Mouse (Mus musculus) kidney, postnatal 36 days (tissue): ENCODE results near the gene Srebf1.

ENCODE experiments used
- DNase-seq, 2 experiments: peaks; one replicate each; pipeline ENCODE4 v3.0.0; 2021 to 2022; ENCODE audit warnings: mixed read lengths in 2 of 2

Gene Srebf1

DNA sequence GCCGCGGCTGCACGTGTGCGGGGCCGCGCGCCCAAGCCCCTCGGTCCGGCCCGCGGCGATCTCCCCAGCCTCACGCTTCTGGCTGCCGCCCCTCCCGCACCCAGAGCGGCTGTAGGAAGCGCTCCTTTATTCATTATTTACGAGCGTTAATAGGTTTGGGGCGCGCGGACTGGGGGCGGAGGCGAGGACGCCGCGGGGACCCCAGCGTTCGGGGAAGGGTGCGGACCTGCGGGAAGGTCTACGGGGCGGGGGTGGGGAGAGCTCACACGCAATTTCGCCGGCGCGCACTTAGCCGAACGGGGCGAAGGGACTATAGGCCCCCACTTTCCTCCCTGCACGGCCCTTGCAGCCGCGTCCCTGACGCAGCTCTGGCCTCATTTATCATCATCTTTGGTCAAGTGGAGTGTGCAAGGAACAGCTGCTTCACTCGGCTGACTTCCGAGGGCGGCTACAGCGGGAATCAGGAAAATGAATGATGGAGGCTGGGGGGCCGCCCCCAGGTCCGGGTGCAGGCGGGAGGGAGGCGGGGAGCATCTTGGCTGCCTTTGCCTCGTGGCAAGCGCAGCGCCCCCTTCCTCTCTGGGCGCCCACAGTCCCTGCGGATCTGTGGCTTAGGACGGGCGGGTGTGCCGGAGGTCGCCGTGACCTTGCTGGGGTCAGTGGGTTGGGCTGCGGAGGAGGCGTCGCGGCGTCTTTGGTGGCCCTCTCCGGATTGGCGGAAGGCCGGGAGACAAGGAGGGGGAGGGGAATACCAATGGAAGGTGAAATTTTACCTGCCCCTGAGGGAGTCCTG lies 46.0 kb downstream of the Srebf1 start:
- peak; percentile 77 to 82 for DNase-seq

DNA sequence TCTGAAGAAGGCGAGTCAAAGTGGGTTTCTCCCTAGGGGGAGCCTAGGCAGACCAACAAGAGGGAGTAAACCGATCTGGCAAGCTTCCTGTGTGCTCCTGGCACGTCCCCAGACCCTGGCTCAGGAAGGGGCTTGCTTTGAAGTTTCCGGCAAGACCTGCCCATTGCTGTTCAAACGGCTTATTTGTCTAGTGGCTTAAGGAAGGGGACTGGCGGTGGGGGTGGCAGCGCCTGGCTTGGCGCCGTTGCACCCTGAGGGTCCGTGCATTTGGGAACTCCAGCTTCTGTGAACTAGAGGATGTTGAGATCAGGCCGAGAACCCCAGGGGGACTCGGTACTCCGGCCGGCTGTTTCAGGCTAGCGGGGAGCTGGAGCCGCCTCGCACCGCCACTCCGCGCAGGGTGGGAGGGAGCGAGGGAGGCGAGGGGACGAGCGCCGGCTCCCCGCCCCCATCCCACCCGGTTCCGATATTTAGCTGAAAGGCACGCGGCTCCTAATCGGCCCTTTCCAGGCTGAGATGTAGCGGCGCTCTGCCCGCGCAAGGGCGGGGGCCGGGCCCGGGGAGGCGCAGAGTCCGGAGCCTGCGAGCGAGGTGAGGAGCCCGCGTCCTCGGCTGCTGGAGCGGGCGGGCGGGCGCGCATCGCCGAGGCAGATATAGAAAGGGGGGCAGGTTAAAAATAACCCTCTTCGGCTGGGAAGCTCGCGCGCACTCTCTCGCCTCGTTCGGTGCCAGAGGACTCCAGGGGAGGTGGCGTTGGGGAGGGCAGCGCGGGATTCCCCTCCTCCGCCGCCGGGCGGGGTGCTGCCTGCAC lies 46.8 kb downstream of the Srebf1 start:
- DNase-seq = peak; percentile 67 to 70

DNA sequence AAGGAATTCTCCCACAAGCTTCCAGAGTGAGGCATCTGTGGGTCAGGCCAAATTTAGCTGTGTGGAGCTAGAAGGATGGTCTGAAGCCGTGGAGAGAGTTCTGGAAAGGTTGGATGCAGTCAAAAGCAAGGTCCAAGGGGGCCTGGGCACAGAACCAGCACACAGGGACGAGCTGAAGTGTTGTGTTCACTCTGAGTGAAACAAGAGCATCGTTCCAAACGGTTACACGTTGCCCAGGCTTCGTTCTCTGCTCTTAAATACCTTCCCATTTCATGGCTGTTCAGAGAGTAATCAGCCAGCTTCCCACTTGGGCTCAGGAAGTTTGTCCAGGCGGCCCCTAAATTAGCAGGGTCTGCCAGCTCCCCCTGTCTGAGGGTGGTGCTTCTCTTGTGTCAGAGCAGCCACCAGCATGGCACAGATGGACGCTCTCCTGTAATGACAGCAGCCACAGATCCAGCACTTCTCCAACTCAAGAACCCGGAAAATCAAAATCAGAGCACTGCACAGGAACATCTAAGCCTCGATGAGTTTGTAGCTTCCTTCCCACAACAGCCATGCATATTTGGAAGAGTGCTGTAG lies 48.7 kb downstream of the Srebf1 start:
- DNase-seq = no peak

DNA sequence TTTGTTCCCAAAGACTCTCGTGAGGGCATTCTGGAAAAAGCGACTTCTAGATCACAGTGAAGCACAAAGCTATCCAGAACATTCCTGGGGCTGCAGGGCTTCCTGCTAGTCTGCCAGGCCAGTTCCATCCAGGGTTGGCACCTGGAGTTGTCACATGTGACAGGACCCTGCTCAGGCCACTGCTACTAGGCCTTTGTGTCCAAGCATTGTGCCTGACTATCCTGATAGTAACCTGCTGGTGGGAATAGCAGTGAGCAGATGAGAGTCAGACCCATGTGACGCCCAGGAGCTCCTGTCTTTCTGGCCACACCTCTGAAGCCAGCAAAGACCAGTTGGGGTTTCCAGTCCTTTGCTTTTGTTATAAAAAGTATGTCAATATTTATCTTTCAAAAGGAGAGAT lies 50.3 kb downstream of the Srebf1 start:
- no peak for DNase-seq

DNA sequence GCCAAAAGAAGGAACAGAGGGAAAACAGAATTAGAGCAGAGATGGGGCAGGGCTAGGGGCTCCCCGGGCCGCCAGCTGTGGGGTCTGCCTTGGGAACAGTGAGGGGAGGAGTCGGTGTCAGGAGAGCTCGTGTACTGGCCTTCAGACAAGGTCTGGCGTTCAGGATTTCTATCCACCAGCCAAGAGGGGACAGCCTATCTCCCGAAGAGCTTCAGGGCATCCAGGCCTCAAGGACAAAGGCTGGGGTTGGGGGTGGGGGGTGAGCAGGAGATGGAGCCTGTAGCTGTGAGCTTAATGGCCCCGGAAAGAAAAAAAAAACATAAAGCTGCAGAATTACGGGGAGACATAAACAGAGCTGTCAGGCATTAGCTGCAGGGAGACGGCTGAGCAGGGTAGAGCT lies 53.6 kb downstream of the Srebf1 start:
- DNase-seq = no peak

DNA sequence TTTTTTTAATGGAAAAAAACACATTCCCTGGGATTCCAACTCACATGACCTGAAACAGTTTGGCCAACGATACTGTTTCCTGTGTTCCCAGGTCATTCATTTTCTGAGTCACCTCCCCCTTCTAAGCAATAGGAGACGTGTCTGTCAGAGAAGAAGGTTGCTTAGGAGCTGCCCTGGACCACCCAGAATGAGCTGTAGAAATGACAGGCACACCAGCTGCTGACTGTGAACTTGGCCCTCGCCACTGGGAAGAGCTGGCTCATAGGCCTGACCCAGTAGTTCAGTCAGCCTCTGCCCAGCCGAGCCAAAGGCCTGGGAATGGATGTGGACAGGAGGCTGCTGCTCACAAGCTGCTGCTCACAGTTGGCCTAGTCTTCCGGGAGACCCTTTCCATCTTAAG lies 57.3 kb downstream of the Srebf1 start:
- peak; percentile 55 to 56 for DNase-seq

DNA sequence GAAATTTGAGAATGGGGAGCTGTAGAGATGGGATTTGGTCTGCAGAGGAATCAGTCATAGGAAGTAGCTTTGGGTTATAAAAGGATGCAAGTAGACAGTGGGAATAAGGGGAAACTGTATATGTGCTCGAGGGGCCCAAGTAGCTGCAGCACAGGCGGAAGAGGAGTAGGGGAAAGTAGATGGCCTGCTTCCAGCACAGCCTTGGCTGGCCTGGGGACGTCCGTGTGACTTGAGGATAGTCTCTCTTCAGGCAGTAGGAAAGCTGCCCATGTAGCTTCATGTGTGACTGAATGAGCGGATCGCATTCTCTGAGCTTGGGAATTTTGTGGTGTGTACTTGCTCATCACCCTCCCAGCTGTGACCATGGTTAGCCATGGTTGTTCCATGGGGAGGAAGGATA lies 57.9 kb downstream of the Srebf1 start:
- DNase-seq = no peak

DNA sequence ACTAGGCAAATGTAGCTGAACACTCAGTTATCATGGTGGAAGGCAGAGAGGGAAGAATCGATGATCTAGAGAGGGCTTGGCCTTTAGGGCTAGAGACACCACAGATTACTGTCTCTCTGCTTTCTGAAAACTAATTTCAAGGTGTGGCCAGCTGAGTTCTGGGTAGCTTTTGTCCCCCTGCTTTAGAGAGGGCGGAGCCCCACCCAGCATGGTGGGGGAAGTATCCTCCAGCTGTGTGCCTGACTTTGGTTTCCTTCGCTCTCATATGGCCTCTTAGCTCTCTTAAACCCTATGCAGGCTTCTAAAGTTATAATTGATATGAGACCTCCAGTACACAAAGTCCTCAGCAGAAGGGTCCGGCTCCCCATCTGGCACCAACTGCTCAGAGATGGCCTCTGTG lies 59.0 kb downstream of the Srebf1 start:
- no peak for DNase-seq

DNA sequence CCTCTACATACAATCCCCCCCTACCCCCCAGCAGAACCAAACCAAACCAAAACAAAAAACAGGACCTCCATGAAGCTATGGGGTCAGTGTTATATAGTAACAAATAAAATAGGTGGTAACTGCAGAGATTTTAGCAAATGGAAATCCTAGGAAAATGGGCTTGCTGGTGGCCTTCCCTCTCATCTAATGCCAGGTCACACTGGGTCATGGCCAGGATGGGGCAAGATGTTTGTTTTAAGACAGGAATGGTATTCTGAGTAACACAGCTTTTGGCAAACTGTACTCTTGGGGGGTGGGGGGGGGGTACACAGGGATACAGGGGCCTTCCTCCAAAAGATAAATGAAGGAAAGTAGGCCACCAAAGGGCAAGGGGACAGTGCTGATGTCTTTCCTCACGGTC lies 59.8 kb downstream of the Srebf1 start:
- DNase-seq = no peak

DNA sequence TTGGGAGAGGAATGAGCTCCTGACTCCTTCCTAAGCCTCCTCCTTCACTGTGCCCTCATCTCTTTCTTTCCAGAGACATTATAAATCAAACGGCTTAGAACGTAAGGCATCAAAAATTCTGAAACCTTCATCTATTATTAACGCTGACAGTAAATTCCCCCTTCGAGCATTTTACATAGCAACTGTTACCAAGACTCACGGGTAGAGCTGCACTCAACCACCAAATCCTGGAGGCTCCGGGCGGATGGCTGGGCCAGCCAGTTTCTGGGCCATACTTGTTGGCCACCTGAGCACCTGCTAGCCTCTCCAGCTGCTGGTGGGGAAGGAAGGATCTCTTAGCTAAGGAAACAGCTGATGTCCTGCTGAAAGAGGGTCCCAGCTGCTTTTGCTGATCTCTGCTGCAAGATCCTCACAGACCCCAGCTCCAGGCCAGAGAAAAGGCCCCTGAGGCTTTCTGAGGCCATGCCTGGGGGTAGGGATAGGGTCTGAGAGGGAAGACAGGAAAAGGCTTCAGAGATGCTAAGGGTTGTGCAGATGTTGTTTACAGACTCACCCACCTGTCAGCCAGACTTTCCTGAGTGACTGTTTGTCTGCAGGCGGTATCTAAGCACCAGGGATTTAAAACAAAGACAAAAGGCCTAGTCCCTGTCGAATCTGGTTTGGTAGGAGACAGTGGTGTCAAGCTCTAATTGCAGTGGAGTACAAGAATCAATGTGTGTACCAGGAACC lies 61.1 kb downstream of the Srebf1 start:
- no peak for DNase-seq

DNA sequence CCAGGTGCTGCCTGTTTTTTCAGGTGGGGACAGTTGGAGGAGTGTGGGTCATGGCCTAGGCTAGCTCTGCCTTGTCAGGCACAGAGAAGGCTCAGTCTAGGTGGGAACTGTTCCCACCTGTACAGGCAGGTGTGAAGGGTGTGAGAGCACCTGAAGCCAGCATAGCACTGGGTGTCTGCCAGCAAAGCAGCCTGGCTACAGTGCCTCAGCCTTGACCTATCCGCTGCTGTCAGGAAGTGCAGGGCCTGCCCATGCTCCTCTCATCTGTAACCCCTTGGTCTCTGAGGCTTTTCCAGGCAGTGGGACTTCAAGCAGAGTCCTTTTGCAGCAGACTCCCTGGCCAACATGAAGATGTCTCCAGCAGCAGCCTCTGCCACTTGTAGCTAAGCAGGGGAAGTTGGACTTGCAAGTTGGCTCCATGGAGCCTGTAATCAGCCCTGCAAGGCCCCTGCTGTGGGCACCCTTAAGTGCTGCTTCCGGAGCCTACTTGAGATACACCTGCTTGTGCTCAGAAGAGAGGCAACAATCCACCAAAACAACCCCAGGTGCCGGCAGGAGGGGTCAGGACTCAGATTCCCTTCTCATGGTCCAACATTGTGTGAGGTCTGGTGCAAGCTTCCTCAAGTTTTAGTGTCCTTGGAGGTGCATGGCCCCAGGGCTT lies 61.8 kb downstream of the Srebf1 start:
- DNase-seq = no peak

DNA sequence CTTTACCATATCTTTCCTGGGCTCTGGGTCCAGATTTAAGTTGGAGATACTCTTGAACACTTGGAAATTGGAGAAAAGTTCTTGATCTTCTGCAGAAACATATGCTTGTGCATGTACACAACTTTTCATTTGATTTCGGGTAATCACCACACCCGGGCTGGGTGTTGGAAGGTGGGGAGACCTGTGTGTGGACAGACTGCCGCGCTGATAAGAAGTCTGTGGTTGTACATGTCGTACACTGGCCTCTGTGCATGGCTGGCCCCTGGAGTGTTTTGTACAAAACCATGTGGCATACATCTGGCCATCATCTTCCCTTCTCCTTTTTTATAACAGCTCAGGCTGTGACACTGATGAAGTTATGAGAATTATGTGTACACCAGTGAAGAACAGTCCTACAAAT lies 62.4 kb downstream of the Srebf1 start:
- no peak for DNase-seq

DNA sequence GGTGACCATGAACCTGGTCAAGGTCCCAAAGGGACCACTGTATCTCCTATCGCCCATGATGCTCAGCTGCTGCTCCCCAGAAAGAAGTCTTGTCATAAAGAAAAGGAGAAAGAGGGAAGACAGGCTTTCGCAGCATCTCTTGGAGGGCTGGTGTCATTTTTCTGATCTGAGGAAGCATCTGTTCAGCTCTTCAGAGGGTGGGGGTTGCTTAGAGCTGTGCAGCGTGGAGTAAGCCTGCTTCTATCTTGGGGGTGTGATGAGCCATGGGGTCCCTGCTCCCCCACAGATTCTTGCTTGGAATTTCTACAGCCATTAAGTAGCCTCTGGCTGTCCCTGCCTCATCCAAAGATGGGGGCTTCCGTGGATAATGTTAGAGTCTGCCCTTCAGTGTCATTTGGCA lies 64.1 kb downstream of the Srebf1 start:
- no peak for DNase-seq

DNA sequence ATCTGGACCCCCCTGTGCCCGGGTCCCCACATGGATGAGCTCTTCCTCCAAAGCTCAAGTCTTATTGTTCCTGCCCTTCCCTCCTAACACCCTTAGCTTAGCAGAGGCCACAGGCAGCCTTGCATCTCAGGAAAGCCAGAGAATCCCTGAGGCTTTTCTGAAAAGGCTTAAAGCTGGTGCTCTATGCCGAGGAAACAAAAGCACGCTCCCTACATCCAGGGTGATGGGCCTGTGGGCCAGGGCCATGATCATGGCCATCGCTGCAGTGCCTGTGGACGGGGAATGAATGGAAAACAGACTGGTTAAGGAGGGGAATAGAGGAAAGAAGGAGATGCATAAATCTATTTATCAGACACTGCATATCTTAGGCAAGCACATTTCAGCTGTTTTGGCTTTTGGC lies 66.7 kb downstream of the Srebf1 start:
- no peak for DNase-seq

DNA sequence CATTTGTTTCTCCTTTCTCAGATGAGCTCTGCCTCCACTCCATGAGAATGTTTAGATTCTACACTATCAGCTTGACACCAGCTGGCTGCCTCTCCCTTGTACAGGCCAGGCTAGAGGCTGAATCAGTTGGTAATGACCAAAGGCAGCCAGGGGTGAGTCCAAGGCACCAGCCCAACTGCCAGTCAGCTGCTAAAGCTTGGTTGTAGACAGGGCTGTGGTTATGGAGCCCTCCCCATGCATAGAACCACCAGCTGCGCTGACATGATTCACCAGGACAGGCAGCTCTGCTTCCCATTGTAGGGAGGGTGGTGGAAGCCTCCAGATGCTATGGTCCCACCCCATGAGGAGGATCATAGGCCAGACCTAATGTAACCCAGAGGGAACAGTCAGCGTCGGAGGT lies 68.4 kb downstream of the Srebf1 start:
- no peak for DNase-seq

DNA sequence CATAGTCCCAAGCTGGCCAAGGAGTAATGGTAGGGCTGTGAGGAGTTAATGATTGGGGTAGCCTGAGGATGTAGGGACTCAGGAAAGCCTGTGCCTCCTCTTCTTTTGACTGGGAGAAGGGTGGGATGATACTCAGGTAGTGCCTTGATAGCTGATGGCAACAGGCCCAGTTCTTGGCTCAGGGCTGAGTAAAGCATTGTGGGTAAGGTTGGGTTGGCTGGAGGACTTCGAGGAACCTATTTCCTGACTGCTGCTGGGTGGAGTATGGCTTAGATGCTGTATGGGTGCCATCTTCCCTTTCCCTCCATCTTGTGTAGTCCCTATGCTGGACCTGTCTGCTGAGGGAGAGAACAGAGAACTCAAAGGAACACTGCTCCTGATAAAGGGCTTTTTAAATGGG lies 70.0 kb downstream of the Srebf1 start:
- DNase-seq = no peak

DNA sequence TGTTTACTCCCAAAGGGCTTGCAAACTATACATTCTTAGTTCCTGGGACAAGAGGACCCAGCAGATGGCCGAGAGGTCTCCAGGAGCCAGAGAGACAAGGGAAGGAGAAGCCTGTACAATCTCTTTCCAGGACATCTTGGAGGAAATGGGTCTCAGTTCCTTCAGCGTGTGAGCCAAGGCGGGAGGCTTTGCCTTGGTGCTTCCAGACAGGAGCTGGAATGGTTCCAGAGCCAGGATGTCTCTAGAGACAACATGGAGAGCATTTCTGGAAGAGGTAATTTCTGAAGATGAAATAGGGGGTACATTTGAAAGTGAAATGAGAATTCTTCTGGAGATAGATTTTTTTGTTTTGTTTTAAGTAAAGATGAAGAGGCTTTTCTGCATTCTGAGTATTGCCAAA lies 71.7 kb downstream of the Srebf1 start:
- DNase-seq = peak in 1 of 2 experiments; percentile 45
